Mouse (Mus musculus): Measurements from ENCODE around the gene Nr4a3. TPM values are rescaled to one million over a fixed set of nuclear protein-coding genes. Genes with fewer than 3 reads are reported as not detected.

Nr4a3 gene
- total RNA-seq, 2 experiments from 2014 or later = 0.59 to 2.2 TPM

GRCm38 (mm10) chr4:48048456-48049315 is 3.7 kb downstream of the Nr4a3 start:
- no peak for ATAC-seq (replicated peaks; ENCODE audit: low FRiP score, low TSS enrichment, poor library complexity, severe bottlenecking)

GRCm38 (mm10) chr4:48050020-48050419 is 5.1 kb downstream of the Nr4a3 start:
- no peak for ATAC-seq (replicated peaks; ENCODE audit: low FRiP score, low TSS enrichment, poor library complexity, severe bottlenecking)

DNA sequence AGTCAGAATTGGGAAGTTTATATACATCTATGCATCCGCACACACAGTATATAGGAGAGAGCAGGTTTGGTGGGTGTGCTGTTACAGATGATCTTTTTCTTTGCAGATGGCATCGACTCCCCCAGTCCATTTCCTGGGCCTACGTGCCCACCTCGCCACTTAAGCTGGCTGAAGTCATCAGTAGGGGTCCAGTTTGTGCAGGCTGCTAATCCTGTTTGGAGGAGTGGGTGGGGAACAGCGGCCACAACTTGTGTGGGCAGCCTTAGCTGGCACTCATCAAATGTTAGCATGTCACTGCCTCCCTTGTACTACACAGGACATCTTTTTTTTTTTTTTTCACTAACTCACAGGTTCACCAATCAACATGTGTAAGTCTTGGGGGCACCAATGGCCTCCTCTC is 5.5 kb downstream of the Nr4a3 start:
- ATAC-seq (replicated peaks; ENCODE audit: low FRiP score, low TSS enrichment, poor library complexity, severe bottlenecking) = no peak

- ATAC-seq (replicated peaks; ENCODE audit: low FRiP score, low TSS enrichment, poor library complexity, severe bottlenecking) = no peak
Observed at GRCm38 (mm10) chr4:48051086-48051673, 6.2 kb downstream of the Nr4a3 start.

GRCm38 (mm10) chr4:48051674-48052121 is 6.7 kb downstream of the Nr4a3 start:
- no peak for ATAC-seq (replicated peaks; ENCODE audit: low FRiP score, low TSS enrichment, poor library complexity, severe bottlenecking)

DNA sequence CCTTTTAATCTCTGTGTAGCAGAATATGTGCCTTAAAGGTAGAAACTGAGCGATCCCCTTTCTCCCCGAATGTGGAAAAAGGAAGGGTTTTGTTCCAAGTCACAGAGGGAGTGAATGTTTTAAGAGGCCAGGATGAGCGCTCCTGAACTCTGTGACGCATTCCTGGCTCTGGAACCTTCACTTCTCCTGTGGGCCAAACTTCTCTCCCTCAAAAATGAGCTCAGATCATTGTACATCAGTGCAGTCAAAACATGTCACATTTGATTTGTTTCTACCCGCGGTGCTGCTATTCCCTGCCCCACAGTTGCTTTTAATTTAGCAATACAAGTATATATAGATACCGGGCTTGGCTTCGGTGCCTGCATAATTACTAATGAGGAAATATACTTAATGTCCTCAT is 16.8 kb downstream of the Nr4a3 start:
- no peak for ATAC-seq (replicated peaks; ENCODE audit: low FRiP score, low TSS enrichment, poor library complexity, severe bottlenecking)

DNA sequence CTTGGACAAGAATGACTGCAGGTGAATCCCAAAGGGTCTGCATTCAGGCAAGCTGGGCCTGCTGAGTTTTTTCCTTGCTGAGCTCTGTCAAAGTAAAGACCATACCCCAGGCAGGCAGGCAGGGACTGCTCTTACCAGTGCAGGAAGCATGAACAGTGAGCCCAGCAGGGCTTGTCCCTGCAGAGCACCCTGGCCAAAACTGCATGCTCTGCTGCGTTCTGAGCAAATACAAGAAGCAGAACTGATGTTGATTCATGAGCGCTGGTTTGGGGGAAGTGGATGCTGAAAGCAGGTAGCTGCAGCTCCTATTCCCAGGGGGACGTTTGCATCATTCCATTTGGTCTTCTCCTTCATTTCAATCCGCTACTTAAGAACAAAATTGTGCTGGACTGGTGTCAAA is 19.4 kb downstream of the Nr4a3 start:
- no peak for ATAC-seq (replicated peaks; ENCODE audit: low FRiP score, low TSS enrichment, poor library complexity, severe bottlenecking)

GRCm38 (mm10) chr4:48066676-48067075 is 21.7 kb downstream of the Nr4a3 start:
- ATAC-seq (replicated peaks; ENCODE audit: low FRiP score, low TSS enrichment, poor library complexity, severe bottlenecking) = no peak

DNA sequence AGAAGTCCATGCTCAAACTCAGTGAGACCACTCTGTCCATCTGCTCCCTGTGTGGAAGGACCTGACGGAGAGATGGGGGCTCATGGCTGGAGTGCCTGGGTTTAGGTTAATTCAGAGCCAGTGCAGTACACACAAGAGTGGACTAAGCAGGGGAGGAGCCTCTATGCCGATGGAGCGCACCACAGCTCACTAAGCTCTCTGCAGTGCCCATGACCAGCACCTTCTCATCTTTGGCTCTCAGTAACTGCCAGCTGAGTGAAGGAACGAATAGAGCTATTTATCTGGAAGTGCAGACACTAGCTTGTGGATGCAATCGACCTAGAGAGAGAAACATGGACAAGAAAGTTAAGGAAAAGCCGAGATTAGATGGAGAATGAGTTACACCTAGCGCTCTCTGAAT is 24.2 kb downstream of the Nr4a3 start:
- no peak for ATAC-seq (replicated peaks; ENCODE audit: low FRiP score, low TSS enrichment, poor library complexity, severe bottlenecking)

DNA sequence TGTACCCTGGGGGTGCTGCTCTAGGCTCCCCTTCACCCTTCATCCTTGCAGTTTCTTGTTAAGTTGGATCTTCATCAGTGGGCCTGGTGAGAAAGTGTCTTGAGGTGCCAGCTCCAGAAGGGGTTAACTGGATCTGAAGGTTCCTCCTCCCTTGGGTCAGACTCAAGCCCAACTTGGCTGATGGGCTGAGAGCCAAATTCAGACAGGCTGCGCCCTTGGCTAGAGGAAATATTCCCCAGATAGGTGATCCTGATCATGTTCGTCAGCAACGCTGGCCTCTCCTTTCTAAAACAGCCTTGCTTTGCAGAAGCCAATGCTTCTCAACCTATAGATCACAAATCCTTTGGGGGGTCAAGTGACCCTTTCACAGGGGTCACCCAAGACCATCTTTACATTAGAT is 27.1 kb downstream of the Nr4a3 start:
- no peak for ATAC-seq (replicated peaks; ENCODE audit: low FRiP score, low TSS enrichment, poor library complexity, severe bottlenecking)

DNA sequence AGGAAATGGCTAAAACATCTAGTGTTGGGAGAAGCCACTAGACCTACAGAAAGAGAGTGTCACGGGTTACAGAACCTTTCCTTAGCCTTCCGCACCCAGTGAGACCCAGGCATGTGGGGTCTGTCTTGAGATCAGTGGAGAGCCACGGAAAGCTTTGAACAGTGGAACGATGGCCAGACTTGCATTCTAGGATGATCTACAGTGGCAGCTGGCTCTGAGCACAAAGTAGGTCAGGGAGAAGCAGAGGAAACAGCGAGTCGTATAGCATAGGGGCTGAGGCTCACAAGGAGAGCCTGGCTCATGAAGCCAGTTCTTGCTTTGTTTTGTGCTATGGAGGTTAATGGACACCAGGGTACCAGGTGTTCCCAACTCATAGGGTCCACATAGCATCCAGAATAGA is 28.4 kb downstream of the Nr4a3 start:
- no peak for ATAC-seq (replicated peaks; ENCODE audit: low FRiP score, low TSS enrichment, poor library complexity, severe bottlenecking)

- ATAC-seq (replicated peaks; ENCODE audit: low FRiP score, low TSS enrichment, poor library complexity, severe bottlenecking) = no peak
Observed at GRCm38 (mm10) chr4:48074451-48075240, 29.7 kb downstream of the Nr4a3 start.

DNA sequence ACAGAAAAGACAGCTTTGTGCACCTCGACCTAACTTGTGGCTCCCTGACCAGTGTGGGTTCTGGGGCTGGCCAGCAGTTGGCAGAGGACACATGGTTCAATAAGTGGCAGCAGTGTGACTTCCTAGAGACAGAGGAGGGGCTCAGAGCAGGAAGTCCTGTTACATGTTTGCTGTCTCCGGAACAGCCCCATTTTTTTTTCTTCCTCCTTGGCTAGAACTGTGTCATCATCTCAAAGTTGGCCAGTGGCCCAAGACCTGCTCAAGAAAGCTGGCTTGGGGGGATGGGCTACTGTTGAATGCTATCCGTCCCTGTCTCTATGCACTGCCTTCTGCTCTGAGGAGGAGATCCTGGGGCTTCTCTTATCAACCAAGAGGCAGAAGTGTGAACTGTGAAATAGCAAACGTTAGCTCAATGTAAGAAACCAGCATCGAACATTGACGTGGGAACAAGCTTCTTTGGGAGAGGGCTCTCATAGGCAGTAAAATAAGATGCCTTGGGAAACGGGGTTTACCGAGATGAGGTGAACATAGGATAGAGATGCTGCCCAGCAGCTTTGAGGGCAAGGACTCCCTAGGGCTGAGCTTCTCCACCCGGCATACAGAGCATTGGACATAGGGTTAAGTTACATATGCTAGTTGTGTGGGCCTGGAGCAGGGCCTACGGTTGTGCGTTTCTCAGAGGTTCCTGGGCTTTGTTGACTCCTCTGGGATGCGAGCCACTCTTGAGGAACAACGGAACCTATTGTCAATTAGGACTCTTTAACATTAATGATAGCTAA is 31.9 kb downstream of the Nr4a3 start:
- ATAC-seq (replicated peaks; ENCODE audit: low FRiP score, low TSS enrichment, poor library complexity, severe bottlenecking) = peak; percentile 94

GRCm38 (mm10) chr4:48078213-48078612 is 33.3 kb downstream of the Nr4a3 start:
- no peak for ATAC-seq (replicated peaks; ENCODE audit: low FRiP score, low TSS enrichment, poor library complexity, severe bottlenecking)

- ATAC-seq (replicated peaks; ENCODE audit: low FRiP score, low TSS enrichment, poor library complexity, severe bottlenecking) = no peak
Observed at GRCm38 (mm10) chr4:48079285-48080039, 34.5 kb downstream of the Nr4a3 start.

DNA sequence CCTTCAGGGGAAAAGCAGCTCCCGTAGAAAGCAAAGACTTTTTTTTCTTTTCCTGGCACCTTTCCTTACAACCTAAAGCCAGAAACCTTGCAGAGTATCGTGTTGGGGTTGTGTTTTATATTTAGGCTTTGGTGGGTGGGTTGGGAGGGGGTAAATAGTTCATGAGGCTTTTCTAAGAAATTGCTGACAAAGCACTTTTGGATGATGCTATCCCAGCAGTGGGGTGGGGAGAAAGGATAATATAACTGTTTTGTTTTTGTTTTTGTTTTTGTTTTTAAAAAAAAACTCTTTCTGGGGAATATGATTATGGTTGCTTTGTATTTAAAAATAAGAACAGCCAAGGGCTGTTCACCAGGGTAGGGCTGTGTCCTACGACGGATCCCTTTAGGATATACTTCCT is 38.5 kb downstream of the Nr4a3 start:
- no peak for ATAC-seq (replicated peaks; ENCODE audit: low FRiP score, low TSS enrichment, poor library complexity, severe bottlenecking)

- ATAC-seq (replicated peaks; ENCODE audit: low FRiP score, low TSS enrichment, poor library complexity, severe bottlenecking) = peak; percentile 94
Observed at GRCm38 (mm10) chr4:48086609-48087008, 41.7 kb downstream of the Nr4a3 start.

DNA sequence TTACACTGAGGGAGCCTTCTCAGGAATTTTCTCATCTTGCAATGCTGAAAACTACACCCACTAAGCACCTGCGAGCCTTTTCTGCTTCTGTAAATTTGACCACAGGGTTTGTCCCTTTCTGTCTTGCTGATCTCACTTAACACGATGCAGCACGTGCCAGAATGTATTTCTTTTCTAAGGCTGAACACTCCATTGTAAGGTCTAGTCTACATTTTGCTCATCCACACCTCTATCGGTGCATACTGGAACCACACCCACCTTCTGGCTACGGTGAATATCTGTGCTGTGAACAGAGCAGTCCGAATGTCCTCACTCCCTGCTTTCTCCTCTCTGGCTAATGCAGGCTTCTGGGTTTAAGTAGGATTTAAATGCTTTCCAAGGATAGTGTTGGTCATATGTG is 42.5 kb downstream of the Nr4a3 start:
- ATAC-seq (replicated peaks; ENCODE audit: low FRiP score, low TSS enrichment, poor library complexity, severe bottlenecking) = peak; percentile 85

- ATAC-seq (replicated peaks; ENCODE audit: low FRiP score, low TSS enrichment, poor library complexity, severe bottlenecking) = no peak
Observed at GRCm38 (mm10) chr4:48093221-48093620, 48.3 kb downstream of the Nr4a3 start.

All from megakaryocyte-erythroid progenitor cell, adult 5-6 weeks (primary cell).